Mouse (Mus musculus): ENCODE data around the gene Map3k7. TPM values are rescaled to one million over a fixed set of nuclear protein-coding genes. Genes with fewer than 3 reads are reported as not detected.
A peak's percentile ranks its signal among the peaks of the same experiment; 100 is the strongest.
"Not testable (repeated sequence)": the region's sequence is repeated elsewhere in the genome, so short reads cannot be mapped to it uniquely, and the experiment has no call there.

The Map3k7 gene
- total RNA-seq, 2 experiments from 2014 or later: 48.5 to 50.8 TPM

- DNase-seq (ENCODE audit: low spot score in 2 of 2): no peak
These were observed 18.0 kb downstream of the Map3k7 start for GRCm38 (mm10) chr4:31981863-31982262.

- no peak for DNase-seq (ENCODE audit: low spot score in 2 of 2)
These were observed 29.5 kb downstream of the Map3k7 start for GRCm38 (mm10) chr4:31993386-31993785.

- DNase-seq (ENCODE audit: low spot score in 2 of 2): no peak
These were observed 30.0 kb downstream of the Map3k7 start for GRCm38 (mm10) chr4:31993865-31994264.

- DNase-seq (ENCODE audit: low spot score in 2 of 2): no peak
These were observed 37.6 kb downstream of the Map3k7 start for GRCm38 (mm10) chr4:32001498-32001897.

- no peak for DNase-seq (ENCODE audit: low spot score in 2 of 2)
These were observed 41.1 kb downstream of the Map3k7 start for GRCm38 (mm10) chr4:32004773-32005591.

GRCm38 (mm10) chr4:32007174-32007573 is 43.3 kb downstream of the Map3k7 start:
- no peak for DNase-seq (ENCODE audit: low spot score in 2 of 2)

GRCm38 (mm10) chr4:32008095-32008494 is 44.2 kb downstream of the Map3k7 start:
- DNase-seq (ENCODE audit: low spot score in 2 of 2): no peak

GRCm38 (mm10) chr4:32010808-32011207 is 46.9 kb downstream of the Map3k7 start:
- DNase-seq (ENCODE audit: low spot score in 2 of 2): no peak

- DNase-seq (ENCODE audit: low spot score in 2 of 2): no peak
These were observed 47.5 kb downstream of the Map3k7 start for GRCm38 (mm10) chr4:32011218-32011973.

- DNase-seq (ENCODE audit: low spot score in 2 of 2): no peak
These were observed 57.2 kb downstream of the Map3k7 start for GRCm38 (mm10) chr4:32021131-32021530.

- DNase-seq (ENCODE audit: low spot score in 2 of 2): no peak
These were observed 58.4 kb downstream of the Map3k7 start for GRCm38 (mm10) chr4:32022321-32022720.

- not testable (repeated sequence) for DNase-seq (ENCODE audit: low spot score in 2 of 2)
These were observed 60.3 kb downstream of the Map3k7 start for GRCm38 (mm10) chr4:32024170-32024569.

- no peak for DNase-seq (ENCODE audit: low spot score in 2 of 2)
These were observed 61.2 kb downstream of the Map3k7 start for GRCm38 (mm10) chr4:32025105-32025504.

GRCm38 (mm10) chr4:32027094-32027493 is 63.2 kb downstream of the Map3k7 start:
- no peak for DNase-seq (ENCODE audit: low spot score in 2 of 2)

- no peak for DNase-seq (ENCODE audit: low spot score in 2 of 2)
These were observed 73.4 kb downstream of the Map3k7 start for GRCm38 (mm10) chr4:32037267-32037666.

GRCm38 (mm10) chr4:32041741-32042452 is 78.0 kb downstream of the Map3k7 start:
- DNase-seq (ENCODE audit: low spot score in 2 of 2): peak; percentile 25 to 56

GRCm38 (mm10) chr4:32045234-32045633 is 81.3 kb downstream of the Map3k7 start:
- no peak for DNase-seq (ENCODE audit: low spot score in 2 of 2)

- DNase-seq (ENCODE audit: low spot score in 2 of 2): no peak
These were observed 85.9 kb downstream of the Map3k7 start for GRCm38 (mm10) chr4:32049824-32050223.

- no peak for DNase-seq (ENCODE audit: low spot score in 2 of 2)
These were observed 89.3 kb downstream of the Map3k7 start for GRCm38 (mm10) chr4:32053171-32053570.

- peak; percentile 92 for DNase-seq (ENCODE audit: low spot score in 2 of 2)
These were observed 91.5 kb downstream of the Map3k7 start for GRCm38 (mm10) chr4:32055151-32056052.

GRCm38 (mm10) chr4:32056441-32056840 is 92.5 kb downstream of the Map3k7 start:
- DNase-seq (ENCODE audit: low spot score in 2 of 2): no peak

Measured in layer of hippocampus, postnatal 10 days (tissue).